Mouse (Mus musculus): ENCODE results near the gene Wdpcp. TPM values are rescaled to one million over a fixed set of nuclear protein-coding genes. Genes with fewer than 3 reads are reported as not detected.

Wdpcp gene
- 0.74 and 0.94 TPM in 2 replicates for polyA plus RNA-seq (2012; rRNA removed)

DNA sequence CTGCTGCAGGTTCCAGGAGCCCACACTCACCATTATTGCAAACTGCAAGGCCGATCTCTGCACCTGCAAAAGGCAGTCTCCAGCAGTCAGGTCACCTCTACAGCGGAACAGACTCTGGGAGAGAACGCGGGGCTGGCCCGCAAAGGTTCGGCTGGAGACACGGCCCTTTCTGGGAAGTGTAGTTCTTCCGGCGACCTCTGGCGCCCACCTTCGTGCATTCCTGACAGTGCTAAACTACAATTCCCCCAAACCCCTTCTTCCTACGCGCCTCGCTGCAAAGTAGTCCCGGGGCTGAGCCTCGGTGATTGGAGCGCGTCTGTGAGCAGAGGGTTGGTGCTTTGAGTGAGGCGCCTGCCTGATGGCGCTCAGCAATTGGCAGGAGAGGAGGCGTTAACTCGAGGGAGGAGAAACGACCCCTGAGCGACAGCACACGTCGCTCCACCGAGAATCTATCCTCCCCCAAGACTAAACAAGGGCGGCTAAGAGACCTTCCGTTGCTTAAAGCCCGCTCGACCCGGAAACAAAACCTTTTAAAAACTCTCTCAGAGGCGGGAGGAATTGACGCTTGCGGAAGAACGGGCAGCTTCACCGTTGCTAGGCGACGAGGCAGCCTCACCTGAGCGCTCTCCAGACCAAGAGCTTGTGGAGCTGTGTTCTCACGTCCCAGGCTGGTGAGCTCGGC, at the start of gene Wdpcp, which contains the start of gene Mdh1:
TSS of gene Wdpcp (plus strand) at position 536 of the 682 bp plus-strand sequence.
TSS of gene Mdh1 (minus strand) at position 668 of the 682 bp plus-strand sequence.

Other genes with a start within 250 kb of the Wdpcp start
- gene Ugp2, start 201.0 kb upstream of the Wdpcp start, polyA plus RNA-seq (2012; rRNA removed) = 5.4 and 7.3 TPM in 2 replicates
- 102 and 106 TPM in 2 replicates for gene Mdh1, start 132 bp downstream of the Wdpcp start, polyA plus RNA-seq (2012; rRNA removed)